Mouse (Mus musculus): ENCODE measurements around the gene Nudt17. TPM values are rescaled to one million over a fixed set of nuclear protein-coding genes. Genes with fewer than 3 reads are reported as not detected.
"Not testable (repeated sequence)": the region's sequence is repeated elsewhere in the genome, so short reads cannot be mapped to it uniquely, and the experiment has no call there.

Nudt17 gene
- polyA plus RNA-seq, 1 experiment from 2014 or later, result 5.9 TPM

DNA sequence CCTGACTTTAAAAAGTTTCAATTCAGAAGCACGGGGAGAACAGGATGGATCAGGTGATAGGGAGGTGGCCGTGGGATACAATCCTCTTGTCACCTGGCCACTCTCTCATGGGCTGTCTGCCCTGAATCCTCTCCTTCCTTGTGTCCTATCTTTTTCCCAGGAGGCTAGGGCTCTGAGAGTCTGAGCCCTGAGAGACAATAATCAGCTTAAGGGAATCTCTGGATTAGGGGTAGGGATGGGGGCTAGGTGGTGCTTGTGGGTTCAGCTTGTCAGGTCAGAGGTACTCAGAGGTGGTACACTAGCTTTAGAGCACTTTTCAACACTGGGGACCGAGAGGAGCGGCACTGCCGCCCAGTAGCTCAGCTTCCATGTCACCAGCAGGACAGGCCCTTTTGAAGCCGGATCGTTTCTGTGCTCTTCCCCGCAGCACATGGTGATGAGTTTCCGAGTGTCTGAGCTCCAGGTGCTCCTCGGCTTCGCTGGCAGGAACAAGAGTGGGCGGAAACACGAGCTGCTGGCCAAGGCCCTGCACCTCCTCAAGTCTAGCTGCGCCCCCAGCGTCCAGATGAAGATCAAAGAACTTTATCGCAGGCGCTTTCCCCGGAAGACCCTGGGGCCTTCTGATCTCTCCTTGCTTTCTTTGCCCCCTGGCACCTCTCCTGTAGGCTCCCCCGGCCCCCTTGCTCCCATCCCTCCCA is 9.2 kb downstream of the Nudt17 start:
- no peak overlapping the region for H3K9ac ChIP-seq
- WGBS, result 55% methylated on average over 19 of the region's 19 CpGs

DNA sequence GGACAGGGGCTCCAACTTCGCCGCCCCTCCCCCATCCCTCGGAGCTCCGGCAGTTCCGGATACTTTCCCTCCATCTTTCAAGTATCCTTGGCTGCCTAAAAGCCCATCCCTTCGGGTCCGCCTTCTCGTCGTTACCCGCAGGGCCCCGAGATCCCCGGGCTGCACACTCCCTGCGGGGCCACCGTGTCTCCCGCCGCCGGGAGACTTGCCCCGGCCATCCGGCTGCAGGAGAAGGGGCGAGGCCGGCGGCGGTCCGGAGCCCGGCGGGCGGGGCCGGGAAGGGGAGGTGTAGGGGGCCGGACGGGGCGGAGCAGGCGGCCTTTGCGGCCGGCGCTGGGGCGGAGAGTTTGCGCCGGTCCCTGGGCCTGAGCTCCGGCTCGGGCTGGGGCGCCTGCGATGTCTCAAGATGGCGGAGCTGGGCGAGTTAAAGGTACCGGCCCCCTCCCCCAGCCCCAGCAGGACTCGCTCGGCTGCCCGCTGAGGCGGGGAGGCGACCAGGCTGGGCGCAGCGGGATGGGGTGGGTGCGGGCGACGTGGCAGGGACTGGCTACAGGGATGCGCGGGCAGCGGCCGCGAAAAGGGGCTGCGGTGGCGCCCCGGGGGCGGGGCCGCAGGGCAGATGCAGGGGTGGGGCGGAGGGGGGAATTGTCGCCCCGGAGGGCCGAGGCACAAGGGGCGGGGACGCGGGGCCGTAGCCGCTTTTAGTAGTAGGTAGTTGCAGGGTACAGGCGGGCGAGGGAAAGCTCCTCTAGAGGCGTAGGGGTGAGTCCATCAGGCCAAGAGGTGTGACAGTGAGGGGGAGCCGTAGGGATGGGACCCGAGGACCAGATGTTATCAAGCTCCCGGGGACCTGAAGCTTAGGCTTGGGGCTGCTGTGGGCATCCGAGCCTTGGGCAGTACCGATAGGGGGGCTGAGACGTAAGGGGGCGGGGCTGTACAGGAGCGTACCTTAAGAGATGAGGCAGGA is 11.3 kb downstream of the Nudt17 start:
- no peaks in the 10 kb centered on the region for H3K9me3 ChIP-seq
- peak overlapping the region; percentile 91 for H3K4me3 ChIP-seq (replicated peaks)
- peaks cover 13% of the 10 kb centered on the region; the same call in 1 of the 2 replicates for H3K36me3 ChIP-seq
- peak overlapping the region; percentile 87 for H3K9ac ChIP-seq
- H3K4me2 ChIP-seq (replicated peaks), result peak overlapping the region; percentile 89
- H3K4me1 ChIP-seq (replicated peaks), result peaks cover 13% of the 10 kb centered on the region; the same call in 1 of the 2 replicates
- under 1% methylated on average over 80 of the region's 85 CpGs for WGBS
- peak overlapping the region; percentile 95 for H3K27ac ChIP-seq
- no peaks in the 10 kb centered on the region for H3K27me3 ChIP-seq (replicated peaks)
- ATAC-seq, result peak; percentile 97

More for the DNA sequence above, 9.2 kb downstream of the Nudt17 start:
- Histone ChIP-seq H3K4me1 (replicated peaks) (peaks cover 13% of the 10 kb centered on the region; the same call in 1 of the 2 replicates), H3K4me3 (replicated peaks) (no peak overlapping the region), H3K4me2 (replicated peaks) (no peak overlapping the region), H3K36me3 (peaks cover 29% of the 10 kb centered on the region), H3K27me3 (replicated peaks) (no peaks in the 10 kb centered on the region), H3K27ac (no peak overlapping the region), H3K9me3 (no peaks in the 10 kb centered on the region)
- ATAC-seq, result no peak

DNA sequence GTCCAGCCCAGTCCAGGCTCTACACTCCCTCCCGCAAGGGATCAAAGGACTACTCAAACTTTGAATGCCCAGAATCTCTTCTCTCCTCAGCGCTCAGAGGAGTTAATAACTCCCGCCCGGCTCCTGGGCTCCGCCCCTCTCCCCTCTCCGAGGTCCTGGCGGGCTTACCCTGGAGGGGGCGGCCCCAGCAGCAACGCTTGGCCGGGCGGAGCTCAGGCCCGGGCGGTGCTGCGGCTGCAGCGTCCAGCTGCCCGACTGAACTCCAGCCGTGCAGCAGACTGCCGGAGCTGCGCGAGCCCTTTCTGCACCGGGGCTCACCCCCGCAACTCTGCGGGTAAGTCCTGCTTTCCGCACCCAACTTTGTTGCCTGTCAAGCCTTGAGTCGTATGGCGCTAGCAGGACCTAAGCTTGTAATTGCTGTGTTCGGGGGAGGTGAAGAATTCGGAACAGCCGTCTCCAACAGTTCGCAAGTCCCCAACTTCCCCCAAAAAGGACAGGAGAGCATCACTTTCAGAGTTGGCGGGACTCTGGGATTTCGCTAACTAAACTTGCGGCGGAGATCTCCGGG is 12.1 kb downstream of the Nudt17 start, which contains the start of gene Pias3:
Gene Pias3, plus strand, starts transcription at position 187 of the 568 bp plus-strand sequence.
- H3K9ac ChIP-seq, result peak within 1 kb of the TSS; percentile 87
- peaks cover 6% of the 10 kb centered on the region; the same call in 1 of the 2 replicates for H3K36me3 ChIP-seq
- H3K27ac ChIP-seq, result peak within 1 kb of the TSS; percentile 95
- peak within 1 kb of the TSS; percentile 91 for H3K4me3 ChIP-seq (replicated peaks)
- under 1% methylated on average over 35 of the region's 35 CpGs for WGBS
- H3K4me1 ChIP-seq (replicated peaks), result peaks cover 13% of the 10 kb centered on the region; the same call in 1 of the 2 replicates
- H3K4me2 ChIP-seq (replicated peaks), result peak within 1 kb of the TSS; percentile 89
- H3K9me3 ChIP-seq, result no peaks in the 10 kb centered on the region
- peak; percentile 87 for ATAC-seq
- H3K27me3 ChIP-seq (replicated peaks), result no peaks in the 10 kb centered on the region

GRCm38 (mm10) chr3:96693579-96693978 is 14.8 kb downstream of the Nudt17 start:
- no peak overlapping the region for H3K4me3 ChIP-seq (replicated peaks)
- H3K9ac ChIP-seq, result no peak overlapping the region
- no peaks in the 10 kb centered on the region for H3K27me3 ChIP-seq (replicated peaks)
- no peak overlapping the region for H3K4me2 ChIP-seq (replicated peaks)
- ATAC-seq, result no peak
- no peaks in the 10 kb centered on the region for H3K36me3 ChIP-seq
- H3K9me3 ChIP-seq, result no peaks in the 10 kb centered on the region
- H3K4me1 ChIP-seq (replicated peaks), result peaks cover 13% of the 10 kb centered on the region; the same call in 1 of the 2 replicates
- no peak overlapping the region for H3K27ac ChIP-seq
- 70% methylated on average over 1 of the region's 1 CpGs for WGBS

- Histone ChIP-seq H3K9ac (no peak overlapping the region; the same call in 1 of the 2 replicates), H3K4me3 (replicated peaks) (no peak overlapping the region), H3K27me3 (replicated peaks) (no peaks in the 10 kb centered on the region), H3K27ac (no peak overlapping the region), H3K4me2 (replicated peaks) (no peak overlapping the region), H3K36me3 (no peaks in the 10 kb centered on the region), H3K9me3 (no peaks in the 10 kb centered on the region), H3K4me1 (replicated peaks) (peaks cover 7% of the 10 kb centered on the region; the same call in 1 of the 2 replicates)
- 19% methylated on average over 3 of the region's 3 CpGs for WGBS
- ATAC-seq, result no peak
Observed at GRCm38 (mm10) chr3:96692506-96692905, 15.9 kb downstream of the Nudt17 start.

DNA sequence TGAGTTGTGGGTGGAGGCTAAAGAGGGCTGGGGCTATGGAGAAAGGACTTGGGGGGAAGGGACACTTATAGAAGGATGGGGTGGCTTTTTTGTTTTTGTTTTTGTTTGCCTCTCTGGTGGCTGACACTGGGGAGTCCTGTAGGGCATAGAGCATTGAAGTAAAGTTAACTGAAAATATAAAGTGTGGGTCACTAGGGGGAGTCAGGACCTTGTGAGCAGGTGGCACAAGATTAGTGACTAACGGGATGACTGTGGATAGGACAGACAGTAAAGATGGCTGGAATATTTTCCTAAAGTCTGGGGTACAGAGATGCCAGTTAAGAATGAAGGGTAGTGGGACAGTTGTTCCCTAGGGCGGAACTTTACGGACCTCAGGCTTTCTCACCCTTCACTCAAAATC is 18.1 kb downstream of the Nudt17 start:
- Histone ChIP-seq H3K36me3 (no peaks in the 10 kb centered on the region), H3K27ac (no peak overlapping the region), H3K27me3 (replicated peaks) (no peaks in the 10 kb centered on the region), H3K4me3 (replicated peaks) (no peak overlapping the region), H3K4me1 (replicated peaks) (no peaks in the 10 kb centered on the region), H3K9me3 (no peaks in the 10 kb centered on the region), H3K4me2 (replicated peaks) (no peak overlapping the region), H3K9ac (no peak overlapping the region)
- no peak for ATAC-seq
- 49% methylated on average over 3 of the region's 3 CpGs for WGBS

DNA sequence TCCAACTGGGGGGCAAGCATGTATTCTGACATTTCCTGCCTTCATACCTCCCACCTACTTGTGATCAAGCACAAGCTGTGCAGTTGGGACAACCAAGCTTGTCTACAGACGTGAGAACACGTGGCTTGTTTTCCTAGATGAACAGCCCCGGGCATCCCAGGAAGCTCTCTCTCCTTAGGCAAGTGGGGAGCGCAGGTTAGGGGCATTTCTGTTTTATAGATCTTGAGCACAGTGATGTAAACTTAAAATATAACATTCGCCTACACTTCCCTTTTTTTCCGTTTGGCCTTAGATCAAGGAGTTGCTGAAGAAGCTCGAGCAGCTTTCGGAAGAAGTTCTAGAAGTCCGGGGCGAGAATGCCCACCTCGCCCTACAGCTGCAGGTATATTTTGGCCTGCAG is 19.5 kb downstream of the Nudt17 start:
- Histone ChIP-seq H3K4me2 (replicated peaks) (no peak overlapping the region), H3K9ac (no peak overlapping the region), H3K27ac (no peak overlapping the region), H3K36me3 (no peaks in the 10 kb centered on the region), H3K4me3 (replicated peaks) (no peak overlapping the region), H3K4me1 (replicated peaks) (no peaks in the 10 kb centered on the region), H3K27me3 (replicated peaks) (peaks cover 8% of the 10 kb centered on the region), H3K9me3 (no peaks in the 10 kb centered on the region)
- 78% methylated on average over 11 of the region's 11 CpGs for WGBS
- no peak for ATAC-seq

- H3K4me3 ChIP-seq (replicated peaks); H3K36me3 ChIP-seq; H3K4me1 ChIP-seq (replicated peaks); H3K4me2 ChIP-seq (replicated peaks); H3K9ac ChIP-seq; H3K9me3 ChIP-seq; H3K27ac ChIP-seq; H3K27me3 ChIP-seq (replicated peaks); ATAC-seq: not testable (repeated sequence)
- WGBS, result 91% methylated on average over 5 of the region's 5 CpGs
Observed at GRCm38 (mm10) chr3:96686057-96686456, 22.3 kb downstream of the Nudt17 start.

DNA sequence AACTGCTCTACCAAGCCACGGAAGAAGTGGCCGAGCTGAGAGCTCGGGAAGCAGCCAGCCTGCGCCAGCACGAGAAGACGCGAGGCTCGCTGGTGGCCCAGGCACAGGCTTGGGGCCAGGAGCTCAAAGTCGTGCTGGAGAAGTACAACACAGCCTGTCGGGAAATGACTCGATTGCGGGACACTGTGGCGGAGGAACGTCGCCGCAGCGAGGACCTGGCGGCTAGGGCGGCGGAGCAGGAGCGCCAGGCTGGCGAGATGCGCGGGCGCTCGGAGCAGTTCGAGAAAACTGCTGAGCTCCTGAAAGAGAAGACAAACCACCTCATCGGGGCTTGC is 23.6 kb downstream of the Nudt17 start:
- Histone ChIP-seq H3K36me3 (no peaks in the 10 kb centered on the region), H3K4me1 (replicated peaks) (no peaks in the 10 kb centered on the region), H3K4me3 (replicated peaks) (peak overlapping the region; percentile 27), H3K27me3 (replicated peaks) (peaks cover 10% of the 10 kb centered on the region), H3K9ac (peak overlapping the region; percentile 42), H3K4me2 (replicated peaks) (peak overlapping the region; percentile 68), H3K27ac (no peak overlapping the region), H3K9me3 (no peaks in the 10 kb centered on the region)
- no peak for ATAC-seq
- WGBS, result 16% methylated on average over 28 of the region's 28 CpGs

DNA sequence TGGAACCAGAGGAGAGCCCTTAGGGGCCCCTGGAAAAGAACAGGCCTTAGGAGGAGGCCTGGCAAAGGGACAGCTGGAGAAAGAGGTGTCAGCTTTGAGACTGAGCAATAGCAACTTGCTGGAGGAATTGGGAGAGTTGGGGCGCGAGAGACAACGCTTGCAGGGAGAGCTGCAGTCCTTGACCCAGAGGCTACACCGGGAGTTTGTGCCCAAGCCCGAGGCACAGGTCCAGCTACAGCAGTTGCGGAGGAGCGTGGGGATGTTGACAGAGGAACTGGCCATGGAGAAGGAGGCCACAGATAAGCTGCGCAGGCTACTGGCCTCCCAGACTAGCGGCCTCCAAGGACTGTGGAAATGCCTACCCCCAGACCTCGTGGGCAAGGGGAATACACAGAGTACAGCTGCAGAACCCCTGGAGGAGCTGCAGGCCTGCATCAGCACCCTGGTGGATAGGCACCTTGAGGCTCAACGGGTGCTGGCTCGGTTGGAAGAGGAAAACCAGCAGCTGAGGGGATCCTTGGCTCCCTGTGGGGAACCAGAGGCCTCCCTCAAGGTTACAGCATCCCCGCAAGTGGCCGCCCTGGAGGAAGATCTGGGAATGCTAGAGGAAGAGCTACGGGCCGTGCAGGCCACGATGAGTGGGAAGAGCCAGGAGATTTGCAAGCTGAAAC is 24.1 kb downstream of the Nudt17 start:
- no peak for ATAC-seq
- H3K27me3 ChIP-seq (replicated peaks), result peaks cover 10% of the 10 kb centered on the region
- H3K9ac ChIP-seq, result peak overlapping the region; percentile 42
- H3K36me3 ChIP-seq, result no peaks in the 10 kb centered on the region
- H3K4me1 ChIP-seq (replicated peaks), result no peaks in the 10 kb centered on the region
- peak overlapping the region; percentile 27 for H3K4me3 ChIP-seq (replicated peaks)
- 52% methylated on average over 17 of the region's 17 CpGs for WGBS
- H3K4me2 ChIP-seq (replicated peaks), result peak overlapping the region; percentile 68
- no peaks in the 10 kb centered on the region for H3K9me3 ChIP-seq
- no peak overlapping the region for H3K27ac ChIP-seq

DNA sequence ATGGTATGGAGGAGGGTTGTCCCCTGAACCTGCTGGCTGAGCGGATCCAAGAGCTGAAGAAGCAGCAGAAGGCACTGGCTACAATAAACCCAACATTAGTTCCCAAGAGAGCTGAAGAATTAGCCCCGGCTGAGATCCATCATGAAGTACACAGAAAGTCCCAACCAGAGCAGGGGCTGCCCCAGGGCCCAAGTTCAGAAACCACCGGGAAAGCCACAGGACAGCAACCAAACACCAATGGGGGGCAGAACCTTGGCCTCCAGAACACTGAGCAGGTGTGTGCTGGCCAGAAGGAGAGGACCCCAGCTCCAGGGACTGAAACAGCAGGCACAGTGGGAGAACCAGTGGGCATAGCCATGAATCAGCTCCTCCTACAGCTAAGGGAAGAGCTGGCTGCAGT is 24.9 kb downstream of the Nudt17 start:
- no peak for ATAC-seq
- Histone ChIP-seq H3K4me3 (replicated peaks) (no peak overlapping the region), H3K4me2 (replicated peaks) (no peak overlapping the region), H3K4me1 (replicated peaks) (no peaks in the 10 kb centered on the region), H3K9ac (no peak overlapping the region), H3K27ac (no peak overlapping the region), H3K36me3 (no peaks in the 10 kb centered on the region), H3K27me3 (replicated peaks) (peaks cover 10% of the 10 kb centered on the region), H3K9me3 (no peaks in the 10 kb centered on the region)
- WGBS, result 85% methylated on average over 3 of the region's 3 CpGs

Measured in intestine, embryonic 15.5 days (tissue).